Mouse (Mus musculus) C2C12 (cell line): ENCODE results near the gene Srsf5. TPM values are rescaled to one million over a fixed set of nuclear protein-coding genes. Genes with fewer than 3 reads are reported as not detected.
A peak's percentile ranks its signal among the peaks of the same experiment; 100 is the strongest.

Source experiments
- H3K27me3 ChIP-seq: one replicate; pipeline ENCODE4 v1.6.1; 2011; ENCODE audit not compliant: control insufficient read depth, insufficient read depth, insufficient read length
- H3K36me3 ChIP-seq: one replicate; pipeline ENCODE4 v1.6.1; 2011; ENCODE audit not compliant: control insufficient read depth, insufficient read depth
- H3K4me3 ChIP-seq: one replicate; pipeline ENCODE4 v1.5.1; 2011; ENCODE audit warnings: mild to moderate bottlenecking, control low read depth; ENCODE audit not compliant: poor library complexity, insufficient read depth, severe bottlenecking
- H3K79me2 ChIP-seq: one replicate; pipeline ENCODE4 v1.6.1; 2011; ENCODE audit not compliant: control insufficient read depth, insufficient read depth
- H3K79me3 ChIP-seq: one replicate; pipeline ENCODE4 v1.6.1; 2011; ENCODE audit warnings: low read depth, control low read depth
- H3ac ChIP-seq: one replicate; pipeline ENCODE3; 2011; ENCODE audit warnings: low read depth; ENCODE audit not compliant: control insufficient read depth, insufficient read length
- CEBPB ChIP-seq: IDR thresholded peaks from one replicate; pipeline ENCODE4 v1.6.1; 2011; ENCODE audit warnings: low read depth, mild to moderate bottlenecking, control low read depth, moderate library complexity
- CTCF ChIP-seq: IDR thresholded peaks from one replicate; pipeline ENCODE4 v1.5.1; 2011; ENCODE audit not compliant: control insufficient read depth, insufficient read depth, insufficient read length
- FOSL1 ChIP-seq: IDR thresholded peaks from one replicate; pipeline ENCODE4 v1.8.0; 2011; ENCODE audit warnings: mild to moderate bottlenecking, low read length; ENCODE audit not compliant: poor library complexity, insufficient read depth, severe bottlenecking
- MAX ChIP-seq: IDR thresholded peaks from one replicate; pipeline ENCODE4 v1.6.1; 2011; ENCODE audit warnings: mild to moderate bottlenecking, control low read depth
- MYOD1 ChIP-seq: IDR thresholded peaks from one replicate; pipeline ENCODE4 v1.6.1; 2011; ENCODE audit warnings: low read depth; ENCODE audit not compliant: control insufficient read depth, insufficient read length
- MYOG ChIP-seq: IDR thresholded peaks from one replicate; pipeline ENCODE4 v1.6.1; 2011; ENCODE audit not compliant: control insufficient read depth, insufficient read length; ENCODE audit errors: extremely low read depth
- USF1 ChIP-seq: IDR thresholded peaks from one replicate; pipeline ENCODE4 v1.6.1; 2011; ENCODE audit warnings: low read depth, mild to moderate bottlenecking, control low read depth, moderate library complexity
- polyA plus RNA-seq: library from polyadenylated mRNA; unstranded; fragments of >200 nt; fragmentation: generic; extraction: Trizol; gene quantifications from one replicate; pipeline ENCODE4 v1.2.1, GENCODE M21; 2012; ENCODE audit warnings: missing spikeins

The Srsf5 gene
- polyA plus RNA-seq, 1 experiment = 113 TPM

DNA sequence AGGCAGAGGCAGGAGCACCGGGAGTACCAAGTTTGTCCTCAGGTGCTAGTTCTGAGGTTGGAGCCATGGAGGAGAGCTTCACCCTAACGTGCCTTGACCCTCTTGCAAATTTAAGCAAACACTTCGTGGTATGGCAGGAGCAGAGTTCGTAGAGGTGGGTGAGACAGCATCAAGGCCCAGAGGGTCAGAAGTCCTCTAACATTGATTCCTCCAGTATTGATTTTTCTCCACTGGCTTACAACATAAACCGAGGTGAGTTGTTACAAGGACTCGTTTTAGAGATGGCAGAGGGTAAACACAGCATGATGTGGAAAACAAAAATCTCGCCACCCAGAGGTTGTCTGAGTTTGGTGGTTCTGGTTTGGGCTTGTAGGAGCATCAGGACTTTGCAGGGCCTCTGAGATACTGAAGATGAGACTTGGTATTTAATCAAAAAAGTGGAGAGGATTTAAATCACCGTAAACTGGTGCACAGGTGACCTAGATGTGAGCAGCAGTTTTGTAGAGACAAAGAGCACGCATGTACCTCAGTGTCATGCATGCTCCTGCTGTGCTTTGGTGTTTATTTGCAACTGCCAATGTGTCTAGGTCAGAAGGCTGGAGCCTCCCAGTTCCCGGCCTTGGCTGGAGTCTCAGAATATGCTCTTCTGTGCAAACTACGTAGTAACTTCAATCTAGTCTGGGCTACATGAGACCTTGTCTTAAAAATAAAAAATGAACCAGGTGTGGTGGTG lies 30.8 kb downstream of the Srsf5 start:
- Histone ChIP-seq H3K36me3 (no peaks in the 10 kb centered on the region), H3K79me2 (no peaks in the 10 kb centered on the region), H3ac (no peak overlapping the region), H3K27me3 (peaks cover 19% of the 10 kb centered on the region), H3K79me3 (no peaks in the 10 kb centered on the region), H3K4me3 (no peak overlapping the region)
- TF ChIP-seq MAX = no peak
- TF ChIP-seq CEBPB = no peak
- TF ChIP-seq MYOG = no peak
- no peak for TF ChIP-seq FOSL1
- TF ChIP-seq CTCF = no peak

- TF ChIP-seq MAX = peak; percentile 34
- TF ChIP-seq USF1 = no peak
- no peak for TF ChIP-seq CEBPB
- TF ChIP-seq MYOG = no peak
- TF ChIP-seq CTCF = peak; percentile 65
- no peak for TF ChIP-seq FOSL1
- TF ChIP-seq MYOD1 = no peak
- Histone ChIP-seq H3K79me2 (no peaks in the 10 kb centered on the region), H3K36me3 (no peaks in the 10 kb centered on the region), H3K27me3 (peaks cover 7% of the 10 kb centered on the region), H3ac (no peak overlapping the region), H3K79me3 (no peaks in the 10 kb centered on the region), H3K4me3 (no peak overlapping the region)
Measured at GRCm38 (mm10) chr12:80982326-80982725, 37.0 kb downstream of the Srsf5 start.

GRCm38 (mm10) chr12:80983695-80984094 lies 38.4 kb downstream of the Srsf5 start:
- no peaks in the 10 kb centered on the region for H3K79me3 ChIP-seq
- TF ChIP-seq MYOD1 (no peak), MYOG (no peak), USF1 (no peak), FOSL1 (no peak), CTCF (no peak)
- H3K27me3 ChIP-seq = peaks cover 7% of the 10 kb centered on the region
- no peaks in the 10 kb centered on the region for H3K79me2 ChIP-seq
- H3ac ChIP-seq = no peak overlapping the region
- H3K4me3 ChIP-seq = no peak overlapping the region
- no peaks in the 10 kb centered on the region for H3K36me3 ChIP-seq

DNA sequence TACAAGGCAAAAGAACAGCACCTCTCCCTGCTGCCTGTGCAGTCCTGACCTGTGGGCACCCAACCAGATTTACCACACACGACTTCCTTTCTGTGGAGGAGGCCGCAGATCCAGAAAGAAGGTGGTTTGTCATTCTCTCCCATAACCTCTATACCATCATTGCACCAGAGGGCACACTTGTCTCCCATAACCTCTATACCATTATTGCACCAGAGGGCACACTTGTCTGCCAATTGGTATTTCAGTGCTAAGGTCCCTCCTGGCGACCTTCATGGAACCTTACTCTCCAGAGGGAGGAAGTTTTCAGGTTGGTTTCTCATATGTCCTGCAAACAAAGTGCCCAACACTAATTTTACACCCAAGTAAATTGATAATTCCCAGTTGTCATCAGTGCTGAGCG lies 41.3 kb downstream of the Srsf5 start:
- Histone ChIP-seq H3ac (no peak overlapping the region), H3K36me3 (no peaks in the 10 kb centered on the region), H3K4me3 (no peak overlapping the region), H3K79me2 (no peaks in the 10 kb centered on the region), H3K27me3 (peaks cover 23% of the 10 kb centered on the region), H3K79me3 (no peaks in the 10 kb centered on the region)
- no peak for TF ChIP-seq CEBPB
- TF ChIP-seq FOSL1 = no peak
- no peak for TF ChIP-seq CTCF
- no peak for TF ChIP-seq MYOG
- TF ChIP-seq MAX = no peak

GRCm38 (mm10) chr12:80988286-80988685 lies 43.0 kb downstream of the Srsf5 start:
- TF ChIP-seq USF1 = no peak
- TF ChIP-seq MAX = no peak
- no peak for TF ChIP-seq CTCF
- no peaks in the 10 kb centered on the region for H3K79me2 ChIP-seq

DNA sequence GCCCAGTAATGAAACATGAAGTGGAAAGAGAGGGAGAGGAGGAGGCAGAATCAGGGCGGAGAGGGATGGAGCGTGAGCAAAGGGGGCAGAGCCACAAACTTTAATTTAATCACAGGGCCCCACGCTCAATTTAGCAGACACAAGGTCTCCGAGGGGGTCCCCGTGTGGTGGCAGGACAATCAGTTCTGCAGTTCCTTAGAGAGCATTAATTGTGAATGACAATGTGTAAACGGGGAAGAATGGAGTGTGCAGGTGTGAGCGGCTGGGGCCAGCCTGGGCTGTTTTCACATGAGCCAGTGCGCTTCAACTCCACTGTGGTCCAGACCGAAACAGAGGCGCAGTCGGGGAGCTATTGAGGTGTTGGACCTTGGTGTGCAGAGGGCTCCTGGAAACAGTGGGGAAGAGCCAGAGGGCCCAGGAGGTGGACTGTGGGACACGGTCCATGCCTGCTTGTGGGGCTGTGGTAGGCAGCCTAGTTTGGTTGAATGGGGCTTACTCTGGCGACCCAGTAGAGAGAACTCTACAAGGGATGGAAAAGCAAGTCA lies 45.7 kb downstream of the Srsf5 start:
- Histone ChIP-seq H3K27me3 (peaks cover 27% of the 10 kb centered on the region), H3K4me3 (no peak overlapping the region), H3K79me2 (no peaks in the 10 kb centered on the region), H3K36me3 (no peaks in the 10 kb centered on the region), H3ac (no peak overlapping the region), H3K79me3 (no peaks in the 10 kb centered on the region)
- no peak for TF ChIP-seq FOSL1
- no peak for TF ChIP-seq MAX
- TF ChIP-seq MYOG = no peak
- TF ChIP-seq USF1 = no peak
- TF ChIP-seq MYOD1 = no peak
- no peak for TF ChIP-seq CEBPB
- TF ChIP-seq CTCF = no peak

More at GRCm38 (mm10) chr12:80988286-80988685, 43.0 kb downstream of the Srsf5 start:
- Histone ChIP-seq H3K27me3 (peaks cover 32% of the 10 kb centered on the region), H3K4me3 (no peak overlapping the region), H3ac (no peak overlapping the region), H3K79me3 (no peaks in the 10 kb centered on the region), H3K36me3 (no peaks in the 10 kb centered on the region)
